Mouse (Mus musculus): Measurements from ENCODE around the gene Olfr135. TPM values are rescaled to one million over a fixed set of nuclear protein-coding genes. Genes with fewer than 3 reads are reported as not detected.

Gene Olfr135
- polyA plus RNA-seq (2014; fragmentation: Nextera tagmentation; extraction: Ambion mirVana) = not detected in 2 replicates

DNA sequence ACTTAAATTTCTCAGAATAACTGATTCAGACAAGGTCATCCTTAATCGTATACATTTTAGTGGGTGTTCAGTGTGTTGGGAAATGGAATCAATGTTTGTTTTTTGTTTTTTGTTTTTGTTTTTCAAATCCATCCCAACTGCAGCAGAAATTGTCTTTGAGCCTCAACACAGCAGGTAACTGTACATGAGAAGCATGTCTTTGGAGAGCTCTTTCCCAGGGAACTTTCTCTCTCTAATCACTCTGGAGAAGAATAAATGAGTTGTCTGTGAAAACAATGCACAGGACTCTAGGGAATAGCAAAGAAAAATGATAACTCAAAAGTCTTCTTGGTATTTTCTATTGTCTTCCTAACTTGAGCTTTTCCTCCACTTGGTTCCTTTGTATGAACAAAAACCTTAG, at the start of gene Olfr135:
Gene Olfr135 (plus strand): TSS at position 301 of the 400 bp plus-strand sequence.
- Histone ChIP-seq H3K27me3 (ENCODE audit: control insufficient read depth, insufficient read depth, low read length) (no peaks in the 10 kb centered on the region), H3K9me3 (ENCODE audit: control insufficient read depth, low read length) (peaks cover under 1% of the 10 kb centered on the region), H3K9ac (ENCODE audit: low read length) (no peak within 1 kb of the TSS), H3K36me3 (ENCODE audit: control insufficient read depth, insufficient read depth, low read length) (no peaks in the 10 kb centered on the region), H3K4me3 (ENCODE audit: low read depth, low read length) (no peak within 1 kb of the TSS), H3K4me2 (ENCODE audit: low read depth, low read length, severe bottlenecking) (no peak within 1 kb of the TSS), H3K4me1 (replicated peaks; ENCODE audit: control insufficient read depth, insufficient read depth, low read length) (no peaks in the 10 kb centered on the region), H3K27ac (ENCODE audit: low read depth, low read length) (no peak within 1 kb of the TSS)
- DNase-seq (ENCODE audit: low spot score) (no peak), ATAC-seq (replicated peaks; ENCODE audit: low FRiP score) (no peak)
- WGBS = 89% methylated on average over 1 of the region's 1 CpGs

DNA sequence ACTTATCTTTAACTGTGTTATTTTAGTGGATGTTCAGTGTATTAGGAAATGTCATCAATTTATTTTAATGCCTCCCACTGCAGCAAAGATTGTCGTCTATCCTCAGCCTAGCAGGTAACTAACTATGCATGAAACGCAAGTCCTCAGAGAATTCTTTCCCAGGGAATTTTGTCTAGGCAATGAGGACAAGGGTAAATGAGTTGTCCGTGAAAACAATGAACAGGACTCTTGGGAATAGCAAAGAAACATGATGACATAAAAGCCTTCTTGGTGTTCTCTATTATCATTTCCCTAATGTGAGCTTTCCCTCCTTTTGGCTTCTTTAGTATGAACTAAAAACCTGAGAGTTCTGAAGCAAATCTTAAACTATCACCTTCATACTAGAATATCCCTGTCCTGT, 33.0 kb upstream of the Olfr135 start, which contains the start of gene Olfr134:
Gene Olfr134 (plus strand): TSS at position 301 of the 400 bp plus-strand sequence.
- H3K27ac ChIP-seq (ENCODE audit: low read depth, low read length) = no peak within 1 kb of the TSS
- H3K4me1 ChIP-seq (replicated peaks; ENCODE audit: control insufficient read depth, insufficient read depth, low read length) = no peaks in the 10 kb centered on the region
- no peak within 1 kb of the TSS for H3K9ac ChIP-seq (ENCODE audit: low read length)

More for the DNA sequence above, 33.0 kb upstream of the Olfr135 start, which contains the start of gene Olfr134:
- DNase-seq (ENCODE audit: low spot score) (no peak), ATAC-seq (replicated peaks; ENCODE audit: low FRiP score) (no peak)
- Histone ChIP-seq H3K9me3 (ENCODE audit: control insufficient read depth, low read length) (no peaks in the 10 kb centered on the region), H3K27me3 (ENCODE audit: control insufficient read depth, insufficient read depth, low read length) (no peaks in the 10 kb centered on the region), H3K36me3 (ENCODE audit: control insufficient read depth, insufficient read depth, low read length) (no peaks in the 10 kb centered on the region), H3K4me3 (ENCODE audit: low read depth, low read length) (no peak within 1 kb of the TSS), H3K4me2 (ENCODE audit: low read depth, low read length, severe bottlenecking) (no peak within 1 kb of the TSS)
- 80% methylated on average over 3 of the region's 3 CpGs for WGBS

Other genes starting within 250 kb of the Olfr135 start
- gene Olfr129, start 144.3 kb upstream of the Olfr135 start, polyA plus RNA-seq (2014; fragmentation: Nextera tagmentation; extraction: Ambion mirVana) = not detected in 2 replicates
- not detected in 2 replicates for gene Olfr130, start 140.4 kb upstream of the Olfr135 start, polyA plus RNA-seq (2014; fragmentation: Nextera tagmentation; extraction: Ambion mirVana)
- gene Olfr131, start 115.6 kb upstream of the Olfr135 start, polyA plus RNA-seq (2014; fragmentation: Nextera tagmentation; extraction: Ambion mirVana) = not detected in 2 replicates
- not detected in 2 replicates for gene Olfr132, start 69.8 kb upstream of the Olfr135 start, polyA plus RNA-seq (2014; fragmentation: Nextera tagmentation; extraction: Ambion mirVana)
- not detected in 2 replicates for gene Olfr133, start 59.1 kb upstream of the Olfr135 start, polyA plus RNA-seq (2014; fragmentation: Nextera tagmentation; extraction: Ambion mirVana)
- gene Olfr134, start 32.9 kb upstream of the Olfr135 start, polyA plus RNA-seq (2014; fragmentation: Nextera tagmentation; extraction: Ambion mirVana) = not detected in 2 replicates
- gene Olfr138, start 56.7 kb downstream of the Olfr135 start, polyA plus RNA-seq (2014; fragmentation: Nextera tagmentation; extraction: Ambion mirVana) = not detected in 2 replicates
- gene Olfr137, start 103.2 kb downstream of the Olfr135 start, polyA plus RNA-seq (2014; fragmentation: Nextera tagmentation; extraction: Ambion mirVana) = not detected in 2 replicates
- not detected in 2 replicates for gene Olfr136, start 125.5 kb downstream of the Olfr135 start, polyA plus RNA-seq (2014; fragmentation: Nextera tagmentation; extraction: Ambion mirVana)
- not detected in 2 replicates for gene Esp36, start 215.8 kb downstream of the Olfr135 start, polyA plus RNA-seq (2014; fragmentation: Nextera tagmentation; extraction: Ambion mirVana)